Mouse (Mus musculus): ENCODE results near the gene Sptbn4. TPM values are rescaled to one million over a fixed set of nuclear protein-coding genes. Genes with fewer than 3 reads are reported as not detected.

The Sptbn4 gene
- polyA plus RNA-seq, 1 experiment from 2014 or later: 0.26 TPM

- peak within 1 kb of the TSS; percentile 90 for H3K9ac ChIP-seq (replicated peaks)
- under 1% methylated on average over 77 of the region's 80 CpGs for WGBS
- peaks cover 10% of the 10 kb centered on the region for H3K36me3 ChIP-seq
- H3K4me3 ChIP-seq (replicated peaks): peak within 1 kb of the TSS; percentile 76
- H3K27me3 ChIP-seq: no peaks in the 10 kb centered on the region
- peak within 1 kb of the TSS; percentile 74 for H3K4me2 ChIP-seq
- H3K9me3 ChIP-seq: no peaks in the 10 kb centered on the region
- peak within 1 kb of the TSS; percentile 98 for H3K27ac ChIP-seq
- H3K4me1 ChIP-seq (replicated peaks): peaks cover 51% of the 10 kb centered on the region
- ATAC-seq (ENCODE audit: insufficient number of reproducible peaks, insufficient read depth, low FRiP score, low TSS enrichment, low read depth): peak; percentile 95
These were observed 39.5 kb upstream of the Sptbn4 start, which contains the start of gene Sertad1 for GRCm38 (mm10) chr7:27486770-27487697. Sertad1 (plus strand) TSS chr7:27486910.

- Histone ChIP-seq H3K9me3 (no peaks in the 10 kb centered on the region), H3K36me3 (peaks cover 10% of the 10 kb centered on the region), H3K4me3 (replicated peaks) (peak overlapping the region; percentile 76), H3K27ac (peak overlapping the region; percentile 98), H3K4me1 (replicated peaks) (peaks cover 53% of the 10 kb centered on the region), H3K9ac (replicated peaks) (peak overlapping the region; percentile 44; the same call in 1 of the 2 replicates), H3K27me3 (no peaks in the 10 kb centered on the region), H3K4me2 (peak overlapping the region; percentile 74)
- peak; percentile 0; the same call in 1 of the 2 replicates for ATAC-seq (ENCODE audit: insufficient number of reproducible peaks, insufficient read depth, low FRiP score, low TSS enrichment, low read depth)
- WGBS: 5% methylated on average over 13 of the region's 13 CpGs
These were observed 38.8 kb upstream of the Sptbn4 start for GRCm38 (mm10) chr7:27486102-27486769.

GRCm38 (mm10) chr7:27483860-27484259 lies 36.4 kb upstream of the Sptbn4 start:
- no peak overlapping the region for H3K9ac ChIP-seq (replicated peaks)
- no peaks in the 10 kb centered on the region for H3K36me3 ChIP-seq
- ATAC-seq (ENCODE audit: insufficient number of reproducible peaks, insufficient read depth, low FRiP score, low TSS enrichment, low read depth): no peak
- no peak overlapping the region for H3K4me3 ChIP-seq (replicated peaks)
- H3K27me3 ChIP-seq: no peaks in the 10 kb centered on the region
- H3K27ac ChIP-seq: no peak overlapping the region
- no peaks in the 10 kb centered on the region for H3K9me3 ChIP-seq
- peaks cover 37% of the 10 kb centered on the region for H3K4me1 ChIP-seq (replicated peaks)
- no peak overlapping the region for H3K4me2 ChIP-seq
- 88% methylated on average over 4 of the region's 4 CpGs for WGBS

GRCm38 (mm10) chr7:27481627-27481969 lies 34.1 kb upstream of the Sptbn4 start:
- H3K27me3 ChIP-seq: no peaks in the 10 kb centered on the region
- H3K4me2 ChIP-seq: peak overlapping the region; percentile 62
- peak overlapping the region; percentile 87 for H3K27ac ChIP-seq
- H3K9ac ChIP-seq (replicated peaks): peak overlapping the region; percentile 46
- peak overlapping the region; percentile 37 for H3K4me3 ChIP-seq (replicated peaks)
- WGBS: 0% methylated on average over 10 of the region's 12 CpGs
- peak; percentile 86 for ATAC-seq (ENCODE audit: insufficient number of reproducible peaks, insufficient read depth, low FRiP score, low TSS enrichment, low read depth)
- peaks cover 27% of the 10 kb centered on the region for H3K4me1 ChIP-seq (replicated peaks)
- peaks cover 21% of the 10 kb centered on the region for H3K36me3 ChIP-seq
- no peaks in the 10 kb centered on the region for H3K9me3 ChIP-seq

- H3K27ac ChIP-seq: peak overlapping the region; percentile 87
- H3K4me2 ChIP-seq: peak overlapping the region; percentile 62
- H3K4me3 ChIP-seq (replicated peaks): peak overlapping the region; percentile 37
- H3K27me3 ChIP-seq: no peaks in the 10 kb centered on the region
- H3K4me1 ChIP-seq (replicated peaks): peaks cover 27% of the 10 kb centered on the region
- no peak for ATAC-seq (ENCODE audit: insufficient number of reproducible peaks, insufficient read depth, low FRiP score, low TSS enrichment, low read depth)
- 15% methylated on average over 11 of the region's 11 CpGs for WGBS
- H3K9me3 ChIP-seq: no peaks in the 10 kb centered on the region
- peaks cover 26% of the 10 kb centered on the region for H3K36me3 ChIP-seq
- peak overlapping the region; percentile 46 for H3K9ac ChIP-seq (replicated peaks)
These were observed 33.6 kb upstream of the Sptbn4 start for GRCm38 (mm10) chr7:27480927-27481626.

- H3K4me1 ChIP-seq (replicated peaks): peaks cover 26% of the 10 kb centered on the region
- H3K27me3 ChIP-seq: no peaks in the 10 kb centered on the region
- no peak overlapping the region for H3K9ac ChIP-seq (replicated peaks)
- 64% methylated on average over 3 of the region's 3 CpGs for WGBS
- H3K27ac ChIP-seq: peak overlapping the region; percentile 87
- peak overlapping the region; percentile 62; the same call in 1 of the 2 replicates for H3K4me2 ChIP-seq
- H3K36me3 ChIP-seq: peaks cover 32% of the 10 kb centered on the region
- no peaks in the 10 kb centered on the region for H3K9me3 ChIP-seq
- no peak for ATAC-seq (ENCODE audit: insufficient number of reproducible peaks, insufficient read depth, low FRiP score, low TSS enrichment, low read depth)
- H3K4me3 ChIP-seq (replicated peaks): no peak overlapping the region
These were observed 33.0 kb upstream of the Sptbn4 start for GRCm38 (mm10) chr7:27480506-27480905.

- 64% methylated on average over 1 of the region's 1 CpGs for WGBS
- no peak overlapping the region for H3K4me3 ChIP-seq (replicated peaks)
- no peak overlapping the region for H3K9ac ChIP-seq (replicated peaks)
- peaks cover 29% of the 10 kb centered on the region for H3K4me1 ChIP-seq (replicated peaks)
- no peak for ATAC-seq (ENCODE audit: insufficient number of reproducible peaks, insufficient read depth, low FRiP score, low TSS enrichment, low read depth)
- no peak overlapping the region for H3K27ac ChIP-seq
- no peaks in the 10 kb centered on the region for H3K27me3 ChIP-seq
- no peaks in the 10 kb centered on the region for H3K9me3 ChIP-seq
- no peak overlapping the region for H3K4me2 ChIP-seq
- peaks cover 32% of the 10 kb centered on the region for H3K36me3 ChIP-seq
These were observed 32.3 kb upstream of the Sptbn4 start for GRCm38 (mm10) chr7:27479750-27480149.

- Histone ChIP-seq H3K4me1 (replicated peaks) (peaks cover 29% of the 10 kb centered on the region), H3K9ac (replicated peaks) (no peak overlapping the region), H3K27ac (peak overlapping the region; percentile 41; the same call in 1 of the 2 replicates), H3K4me3 (replicated peaks) (no peak overlapping the region), H3K9me3 (no peaks in the 10 kb centered on the region), H3K36me3 (peaks cover 32% of the 10 kb centered on the region), H3K4me2 (no peak overlapping the region), H3K27me3 (no peaks in the 10 kb centered on the region)
- no peak for ATAC-seq (ENCODE audit: insufficient number of reproducible peaks, insufficient read depth, low FRiP score, low TSS enrichment, low read depth)
- WGBS: 87% methylated on average over 7 of the region's 7 CpGs
These were observed 31.1 kb upstream of the Sptbn4 start for GRCm38 (mm10) chr7:27478561-27478960.

GRCm38 (mm10) chr7:27476098-27476635 lies 28.7 kb upstream of the Sptbn4 start:
- 93% methylated on average over 14 of the region's 14 CpGs for WGBS
- Histone ChIP-seq H3K4me1 (replicated peaks) (peaks cover 21% of the 10 kb centered on the region), H3K4me3 (replicated peaks) (no peak overlapping the region), H3K27me3 (no peaks in the 10 kb centered on the region), H3K36me3 (peaks cover 32% of the 10 kb centered on the region), H3K9me3 (no peaks in the 10 kb centered on the region), H3K4me2 (no peak overlapping the region), H3K9ac (replicated peaks) (no peak overlapping the region), H3K27ac (no peak overlapping the region)
- no peak for ATAC-seq (ENCODE audit: insufficient number of reproducible peaks, insufficient read depth, low FRiP score, low TSS enrichment, low read depth)

- peak overlapping the region; percentile 63 for H3K4me2 ChIP-seq
These were observed 28.1 kb upstream of the Sptbn4 start for GRCm38 (mm10) chr7:27475596-27475995.

More at GRCm38 (mm10) chr7:27475596-27475995, 28.1 kb upstream of the Sptbn4 start:
- no peak overlapping the region for H3K9ac ChIP-seq (replicated peaks)
- no peak overlapping the region for H3K27ac ChIP-seq
- no peaks in the 10 kb centered on the region for H3K9me3 ChIP-seq
- 92% methylated on average over 2 of the region's 2 CpGs for WGBS
- no peaks in the 10 kb centered on the region for H3K27me3 ChIP-seq
- peaks cover 15% of the 10 kb centered on the region for H3K4me1 ChIP-seq (replicated peaks)
- ATAC-seq (ENCODE audit: insufficient number of reproducible peaks, insufficient read depth, low FRiP score, low TSS enrichment, low read depth): no peak
- H3K4me3 ChIP-seq (replicated peaks): no peak overlapping the region
- peaks cover 32% of the 10 kb centered on the region for H3K36me3 ChIP-seq
